Mouse (Mus musculus): Measurements from ENCODE around the gene Iqgap1. TPM values are rescaled to one million over a fixed set of nuclear protein-coding genes. Genes with fewer than 3 reads are reported as not detected.

Gene Iqgap1
- total RNA-seq, 2 experiments from 2014 or later, result 30.0 to 83.8 TPM

GRCm38 (mm10) chr7:80687721-80688555, 137.8 kb downstream of the Iqgap1 start:
- ATAC-seq (replicated peaks; ENCODE audit: low FRiP score, poor library complexity, severe bottlenecking), result peak; percentile 45; the same call in 1 of the 2 replicates

GRCm38 (mm10) chr7:80685639-80686038, 140.1 kb downstream of the Iqgap1 start:
- no peak for ATAC-seq (replicated peaks; ENCODE audit: low FRiP score, poor library complexity, severe bottlenecking)

GRCm38 (mm10) chr7:80682630-80683029, 143.1 kb downstream of the Iqgap1 start:
- 0 out of 2 replicates have a peak, but pooled peaks have one; percentile 21 for ATAC-seq (replicated peaks; ENCODE audit: low FRiP score, poor library complexity, severe bottlenecking)

- ATAC-seq (replicated peaks; ENCODE audit: low FRiP score, poor library complexity, severe bottlenecking), result no peak
Measured at GRCm38 (mm10) chr7:80680218-80680847, 145.4 kb downstream of the Iqgap1 start.

- ATAC-seq (replicated peaks; ENCODE audit: low FRiP score, poor library complexity, severe bottlenecking), result no peak
Measured at GRCm38 (mm10) chr7:80672323-80672722, 153.5 kb downstream of the Iqgap1 start.

- no peak for ATAC-seq (replicated peaks; ENCODE audit: low FRiP score, poor library complexity, severe bottlenecking)
Measured at GRCm38 (mm10) chr7:80670889-80671288, 154.9 kb downstream of the Iqgap1 start.

- ATAC-seq (replicated peaks; ENCODE audit: low FRiP score, poor library complexity, severe bottlenecking), result peak; percentile 71
Measured at GRCm38 (mm10) chr7:80667190-80667589, 158.6 kb downstream of the Iqgap1 start.

- no peak for ATAC-seq (replicated peaks; ENCODE audit: low FRiP score, poor library complexity, severe bottlenecking)
Measured at GRCm38 (mm10) chr7:80666198-80666915, 159.4 kb downstream of the Iqgap1 start.

Other genes starting within 250 kb of the Iqgap1 start
- gene Crtc3, start 137.1 kb downstream of the Iqgap1 start, total RNA-seq (2015; ENCODE audit: low replicate concordance), result 6.8 and 23.9 TPM in 2 replicates
- gene Crtc3, start 137.1 kb downstream of the Iqgap1 start, total RNA-seq (2017; ENCODE audit: low replicate concordance), result 2.2 and 2.4 TPM in 2 replicates
- gene Zscan2, start 34.9 kb upstream of the Iqgap1 start, total RNA-seq (2015; ENCODE audit: low replicate concordance), result not detected in 2 replicates
- 0.51 and 2.9 TPM in 2 replicates for gene Zscan2, start 34.9 kb upstream of the Iqgap1 start, total RNA-seq (2017; ENCODE audit: low replicate concordance)
- gene Wdr73, start 75.3 kb upstream of the Iqgap1 start, total RNA-seq (2015; ENCODE audit: low replicate concordance), result 4.0 and 9.6 TPM in 2 replicates
- gene Wdr73, start 75.3 kb upstream of the Iqgap1 start, total RNA-seq (2017; ENCODE audit: low replicate concordance), result 1.6 and 4.1 TPM in 2 replicates
- gene Nmb, start 79.1 kb upstream of the Iqgap1 start, total RNA-seq (2015; ENCODE audit: low replicate concordance), result 17.6 TPM in 1 of 2 replicates, not detected in the other
- 2.9 TPM in 1 of 2 replicates, not detected in the other for gene Nmb, start 79.1 kb upstream of the Iqgap1 start, total RNA-seq (2017; ENCODE audit: low replicate concordance)
- 59.5 and 114 TPM in 2 replicates for gene Sec11a, start 121.8 kb upstream of the Iqgap1 start, total RNA-seq (2015; ENCODE audit: low replicate concordance)
- gene Sec11a, start 121.8 kb upstream of the Iqgap1 start, total RNA-seq (2017; ENCODE audit: low replicate concordance), result 60.1 and 88.2 TPM in 2 replicates
- gene Zfp592, start 167.7 kb upstream of the Iqgap1 start, total RNA-seq (2015; ENCODE audit: low replicate concordance), result 23.8 and 33.1 TPM in 2 replicates
- 22.3 and 38.0 TPM in 2 replicates for gene Zfp592, start 167.7 kb upstream of the Iqgap1 start, total RNA-seq (2017; ENCODE audit: low replicate concordance)
- 0.36 TPM in 1 of 2 replicates, not detected in the other for gene Alpk3, start 231.6 kb upstream of the Iqgap1 start, total RNA-seq (2015; ENCODE audit: low replicate concordance)
- not detected in 2 replicates for gene Alpk3, start 231.6 kb upstream of the Iqgap1 start, total RNA-seq (2017; ENCODE audit: low replicate concordance)